In genomic region chr15:100188542-100188941, GRCm38 (mm10) we compare ENCODE assay signal across 13 mouse cellular contexts. TPM values are rescaled to one million over a fixed set of nuclear protein-coding genes. Genes with fewer than 3 reads are reported as not detected.
DNase-seq lines count a peak whose midpoint lies in the region; ATAC-seq and TF ChIP-seq lines count a peak whose summit lies in the region.
"Had no signal": no experiment of that assay in that cellular context is flagged by ENCODE, and none has a peak within 500 bp of the region (broad histone marks: within the 10 kb centered on the region; RNA-seq: fewer than 3 reads in every experiment).

No protein-coding gene starts in this region.

- no peak overlapping the region for H3K9ac ChIP-seq in embryonic facial prominence, embryonic 11.5 days (replicated peaks; ENCODE audit: low read length)
- H3K9ac ChIP-seq in liver, postnatal 0 days (replicated peaks): no peak overlapping the region
- no peak overlapping the region for H3K9ac ChIP-seq in liver, embryonic 12.5 days
- H3K9ac ChIP-seq: heart, embryonic 12.5 days; limb, embryonic 12.5 days had no signal

- 90% methylated on average over 5 of the region's 5 CpGs for WGBS in embryonic facial prominence, embryonic 11.5 days
- 92% methylated on average over 5 of the region's 5 CpGs for WGBS in embryonic facial prominence, embryonic 10.5 days
- 78% methylated on average over 5 of the region's 5 CpGs for WGBS in liver, postnatal 0 days (ENCODE audit: insufficient replicate concordance)
- WGBS in liver, embryonic 12.5 days (ENCODE audit: insufficient replicate concordance): 76% methylated on average over 5 of the region's 5 CpGs

- no peak for ATAC-seq in embryonic facial prominence, embryonic 11.5 days (replicated peaks; ENCODE audit: insufficient number of reproducible peaks, low FRiP score, low TSS enrichment, low read depth)
- ATAC-seq in liver, postnatal 0 days: no peak
- ATAC-seq in liver, embryonic 12.5 days: no peak
- no peak for ATAC-seq in G1E (ENCODE audit: extremely low read depth, insufficient number of reproducible peaks, low FRiP score, poor library complexity, severe bottlenecking)
- ATAC-seq: forebrain, embryonic 16.5 days had no signal

- H3K9me3 ChIP-seq in embryonic facial prominence, embryonic 11.5 days (replicated peaks; ENCODE audit: control insufficient read depth, low read length): no peaks in the 10 kb centered on the region
- no peaks in the 10 kb centered on the region for H3K9me3 ChIP-seq in embryonic facial prominence, embryonic 10.5 days
- H3K9me3 ChIP-seq in liver, postnatal 0 days (ENCODE audit: low read length): no peaks in the 10 kb centered on the region
- H3K9me3 ChIP-seq in liver, embryonic 12.5 days (replicated peaks): no peaks in the 10 kb centered on the region
- H3K9me3 ChIP-seq in G1E (replicated peaks): no peaks in the 10 kb centered on the region
- H3K9me3 ChIP-seq: heart, embryonic 12.5 days; limb, embryonic 12.5 days; midbrain, embryonic 10.5 days had no signal

- H3K4me2 ChIP-seq in embryonic facial prominence, embryonic 11.5 days (ENCODE audit: low read depth, low read length): no peak overlapping the region
- no peak overlapping the region for H3K4me2 ChIP-seq in liver, postnatal 0 days (ENCODE audit: low read depth, low read length)
- no peak overlapping the region for H3K4me2 ChIP-seq in liver, embryonic 12.5 days
- H3K4me2 ChIP-seq: heart, embryonic 12.5 days; limb, embryonic 12.5 days had no signal

- no peaks in the 10 kb centered on the region for H3K4me1 ChIP-seq in embryonic facial prominence, embryonic 11.5 days (ENCODE audit: control insufficient read depth, insufficient read depth, low read length)
- H3K4me1 ChIP-seq in embryonic facial prominence, embryonic 10.5 days: no peaks in the 10 kb centered on the region
- no peaks in the 10 kb centered on the region for H3K4me1 ChIP-seq in liver, postnatal 0 days (ENCODE audit: insufficient read depth)
- peaks cover 16% of the 10 kb centered on the region; the same call in 1 of the 2 replicates for H3K4me1 ChIP-seq in liver, embryonic 12.5 days
- peaks cover 17% of the 10 kb centered on the region for H3K4me1 ChIP-seq in G1E (ENCODE audit: insufficient read depth, low read depth, low read length)
- H3K4me1 ChIP-seq: limb, embryonic 12.5 days; midbrain, embryonic 10.5 days had no signal

- TF ChIP-seq CTCF in liver, postnatal 0 days (IDR thresholded peaks at IDR 0.05; ENCODE audit: low read depth): peak; percentile 46
- TF ChIP-seq CTCF in G1E (IDR thresholded peaks at IDR 0.05; ENCODE audit: low read depth, low read length): peak; percentile 29; the same call in 1 of the 2 replicates

- peak; percentile 26 for DNase-seq in embryonic facial prominence, embryonic 11.5 days (ENCODE audit: low spot score)
- no peak for DNase-seq in embryonic facial prominence, embryonic 10.5 days (ENCODE audit: low spot score)
- DNase-seq in liver, postnatal 0 days: no peak
- no peak for DNase-seq in G1E (ENCODE audit: low spot score)
- DNase-seq in naive thymus-derived CD4-positive, alpha-beta T cell, adult 2 months (ENCODE audit: low read depth): peak; percentile 35
- DNase-seq in right cerebral cortex, adult 2 months (ENCODE audit: low spot score in 2 of 2): no peak
- DNase-seq in heart, adult 9 months (ENCODE audit: low spot score in 2 of 2): no peak
- DNase-seq: cerebellum, postnatal 10 days had no signal

- H3K27ac ChIP-seq in embryonic facial prominence, embryonic 11.5 days (replicated peaks; ENCODE audit: low read depth, low read length): no peak overlapping the region
- no peak overlapping the region for H3K27ac ChIP-seq in embryonic facial prominence, embryonic 10.5 days (replicated peaks)
- H3K27ac ChIP-seq in liver, postnatal 0 days (ENCODE audit: low read depth): no peak overlapping the region
- H3K27ac ChIP-seq in liver, embryonic 12.5 days: no peak overlapping the region
- H3K27ac ChIP-seq: limb, embryonic 12.5 days; midbrain, embryonic 10.5 days had no signal

- H3K27me3 ChIP-seq in embryonic facial prominence, embryonic 11.5 days (ENCODE audit: control insufficient read depth, insufficient read depth, low read length): no peaks in the 10 kb centered on the region
- H3K27me3 ChIP-seq in embryonic facial prominence, embryonic 10.5 days (replicated peaks; ENCODE audit: low read depth, poor library complexity, severe bottlenecking): no peaks in the 10 kb centered on the region
- no peaks in the 10 kb centered on the region for H3K27me3 ChIP-seq in liver, postnatal 0 days (ENCODE audit: insufficient read depth, low read length)
- H3K27me3 ChIP-seq in liver, embryonic 12.5 days (replicated peaks): no peaks in the 10 kb centered on the region
- H3K27me3 ChIP-seq in G1E (ENCODE audit: insufficient read depth, low read length): no peaks in the 10 kb centered on the region
- H3K27me3 ChIP-seq: heart, embryonic 12.5 days; limb, embryonic 12.5 days had no signal

- H3K36me3 ChIP-seq in embryonic facial prominence, embryonic 11.5 days (replicated peaks; ENCODE audit: control insufficient read depth, insufficient read depth, low read depth, low read length): peaks cover 7% of the 10 kb centered on the region
- H3K36me3 ChIP-seq in embryonic facial prominence, embryonic 10.5 days (replicated peaks): peaks cover 99% of the 10 kb centered on the region
- H3K36me3 ChIP-seq in liver, postnatal 0 days (replicated peaks; ENCODE audit: insufficient read depth, low read length): peaks cover 68% of the 10 kb centered on the region
- peaks cover 66% of the 10 kb centered on the region for H3K36me3 ChIP-seq in liver, embryonic 12.5 days
- H3K36me3 ChIP-seq in G1E (replicated peaks): peaks cover 94% of the 10 kb centered on the region

- no peak for TF ChIP-seq EP300 in liver, postnatal 0 days (IDR thresholded peaks at IDR 0.05; ENCODE audit: low read depth)

- H3K4me3 ChIP-seq in embryonic facial prominence, embryonic 11.5 days (ENCODE audit: low read depth, low read length): no peak overlapping the region
- H3K4me3 ChIP-seq in embryonic facial prominence, embryonic 10.5 days: no peak overlapping the region
- H3K4me3 ChIP-seq in liver, postnatal 0 days (ENCODE audit: low read depth, low read length): no peak overlapping the region
- H3K4me3 ChIP-seq in liver, embryonic 12.5 days: no peak overlapping the region
- H3K4me3 ChIP-seq in G1E (ENCODE audit: low read depth, low read length): no peak overlapping the region
- H3K4me3 ChIP-seq: heart, embryonic 12.5 days; limb, embryonic 12.5 days; midbrain, embryonic 10.5 days had no signal

RNA-seq across cellular contexts. Expression of gene Atf1, which starts 39.1 kb away (rescaled TPM):
- 36.3 and 37.0 TPM in 2 replicates for polyA plus RNA-seq in embryonic facial prominence, embryonic 11.5 days (2014; fragmentation: Nextera tagmentation; extraction: Ambion mirVana)
- polyA plus RNA-seq in embryonic facial prominence, embryonic 10.5 days (2016; fragmentation: Nextera tagmentation; extraction: Ambion mirVana): 36.8 and 42.2 TPM in 2 replicates
- polyA plus RNA-seq in liver, postnatal 0 days (2015; fragmentation: Nextera tagmentation; extraction: Ambion mirVana): 23.5 and 24.4 TPM in 2 replicates
- 55.0 and 57.6 TPM in 2 replicates for polyA plus RNA-seq in liver, embryonic 12.5 days (2016; fragmentation: Nextera tagmentation; extraction: Ambion mirVana)
- total RNA-seq in G1E (2014; fragmentation: Nextera tagmentation) (72.0 and 75.1 TPM in 2 replicates), G1E (2017) (49.7 and 68.8 TPM in 2 replicates)
- 44.9 and 60.0 TPM in 2 replicates for polyA plus RNA-seq in G1E (2012)

Comparison
In these comparisons a context has a peak if more than half of its experiments do, and no peak if none do; other contexts are left out.
1. DNase-seq: peak in embryonic facial prominence, embryonic 11.5 days (single experiment) and naive thymus-derived CD4-positive, alpha-beta T cell, adult 2 months (single experiment); none in embryonic facial prominence, embryonic 10.5 days (single experiment), liver, postnatal 0 days (single experiment), G1E (single experiment), right cerebral cortex, adult 2 months (0 of 2) and heart, adult 9 months (0 of 2).